Mouse (Mus musculus) heart, embryonic 14.5 days (tissue): Measurements from ENCODE around the gene Dguok. TPM values are rescaled to one million over a fixed set of nuclear protein-coding genes. Genes with fewer than 3 reads are reported as not detected.

Source experiments
- ATAC-seq: fragments of 200-750 bp; cut with Nextera tagmentation; 2 replicates; pipeline ENCODE4 v1.8.0; 2017; ENCODE audit warnings: low read depth, moderate TSS enrichment; ENCODE audit not compliant: insufficient number of reproducible peaks, insufficient read depth, low FRiP score
- H3K27ac ChIP-seq, 2 experiments: fragments of 200-500 bp in 1 of 2; fragments of 300-500 bp in 1 of 2; sonication (generic) in 1 of 2; replicated peaks in 1 of 2; 2 replicates each; pipeline ENCODE4 v1.5.1; 2012 to 2014; ENCODE audit warnings: low read depth in 2 of 2, low read length in 2 of 2, control low read depth in 1 of 2, mild to moderate bottlenecking in 1 of 2, mixed read lengths in 1 of 2; ENCODE audit not compliant: control insufficient read depth in 1 of 2, insufficient read depth in 1 of 2
- H3K27me3 ChIP-seq: fragments of 300-500 bp; sonication (generic); 2 replicates; pipeline ENCODE4 v1.6.1; 2014; ENCODE audit warnings: mild to moderate bottlenecking, low read length, control low read depth; ENCODE audit not compliant: control insufficient read depth, insufficient read depth
- H3K36me3 ChIP-seq: fragments of 300-500 bp; sonication (generic); 2 replicates; pipeline ENCODE4 v1.6.1; 2014; ENCODE audit warnings: mild to moderate bottlenecking, control low read depth, low read length, mixed read lengths; ENCODE audit not compliant: control insufficient read depth, insufficient read depth
- H3K4me1 ChIP-seq, 2 experiments: fragments of 200-500 bp in 1 of 2; fragments of 300-500 bp in 1 of 2; sonication (generic) in 1 of 2; 2 replicates each; pipeline ENCODE4 v1.6.1; 2012 to 2014; ENCODE audit warnings: low read length in 2 of 2, control low read depth in 1 of 2, mixed read lengths in 1 of 2; ENCODE audit not compliant: control insufficient read depth in 2 of 2, insufficient read depth in 2 of 2
- H3K4me2 ChIP-seq: fragments of 300-500 bp; sonication (generic); 2 replicates; pipeline ENCODE4 v1.6.1; 2014; ENCODE audit warnings: mild to moderate bottlenecking, low read length
- H3K4me3 ChIP-seq, 2 experiments: fragments of 200-500 bp in 1 of 2; fragments of 300-500 bp in 1 of 2; sonication (generic) in 1 of 2; 2 replicates each; pipeline ENCODE4 v1.5.1; 2012 to 2014; ENCODE audit warnings: low read length in 2 of 2, mild to moderate bottlenecking in 2 of 2, control low read depth in 1 of 2, low read depth in 1 of 2, moderate library complexity in 1 of 2; ENCODE audit not compliant: control insufficient read depth in 1 of 2, insufficient read depth in 1 of 2
- H3K9ac ChIP-seq: fragments of 300-500 bp; sonication (generic); 2 replicates; pipeline ENCODE4 v1.6.1; 2014; ENCODE audit warnings: mild to moderate bottlenecking, low read length
- H3K9me3 ChIP-seq: fragments of 300-500 bp; sonication (generic); 2 replicates; pipeline ENCODE4 v1.6.1; 2016; ENCODE audit warnings: low read length, control low read depth; ENCODE audit not compliant: control insufficient read depth
- WGBS: fragments of 180-500 bp; shearing (Covaris S2); extraction: QIAGEN DNeasy Blood & Tissue Kit; methylation state at CpG from one replicate; pipeline ENCODE4 v1.1.7; 2014; 5-methylcytosine and 5-hydroxymethylcytosine counted together
- polyA plus RNA-seq: library from polyadenylated mRNA; unstranded; fragments of >200 nt; fragmentation: Nextera tagmentation; extraction: Ambion mirVana; gene quantifications from 2 replicates; pipeline ENCODE4 v1.2.1, GENCODE M21; 2014

Dguok gene
- polyA plus RNA-seq, 1 experiment from 2014 or later, result 59.1 TPM

- ATAC-seq, result no peak
- Histone ChIP-seq H3K9me3 (no peaks in the 10 kb centered on the region), H3K4me2 (peak overlapping the region; percentile 89), H3K27me3 (no peaks in the 10 kb centered on the region), H3K4me1 (peaks cover 42 to 68% of the 10 kb centered on the region in 2 experiments), H3K27ac (peak overlapping the region in 1 of 2 experiments; percentile 41; a peak in 1 of 4 replicates), H3K36me3 (peaks cover 32% of the 10 kb centered on the region), H3K4me3 (no peak overlapping the region), H3K9ac (peak overlapping the region; percentile 88)
- 79% methylated on average over 13 of the region's 13 CpGs for WGBS
These were observed 67.5 kb downstream of the Dguok start for GRCm38 (mm10) chr6:83439119-83439767.

- H3K4me2 ChIP-seq, result no peak overlapping the region
- no peak for ATAC-seq
- H3K27ac ChIP-seq, result no peak overlapping the region
- H3K4me3 ChIP-seq, result no peak overlapping the region
- whole genome bisulfite sequencing, result 77% methylated on average over 3 of the region's 3 CpGs
- peaks cover 41 to 68% of the 10 kb centered on the region in 2 experiments for H3K4me1 ChIP-seq
- H3K36me3 ChIP-seq, result peaks cover 33% of the 10 kb centered on the region
- H3K27me3 ChIP-seq, result no peaks in the 10 kb centered on the region
- no peaks in the 10 kb centered on the region for H3K9me3 ChIP-seq
- H3K9ac ChIP-seq, result no peak overlapping the region; the same call in 1 of the 2 replicates
These were observed 68.2 kb downstream of the Dguok start for GRCm38 (mm10) chr6:83438584-83438983.

GRCm38 (mm10) chr6:83437802-83438201 lies 69.0 kb downstream of the Dguok start:
- Histone ChIP-seq H3K4me2 (no peak overlapping the region), H3K4me1 (peaks cover 36 to 65% of the 10 kb centered on the region in 2 experiments), H3K27me3 (no peaks in the 10 kb centered on the region), H3K9ac (no peak overlapping the region), H3K9me3 (no peaks in the 10 kb centered on the region), H3K36me3 (peaks cover 41% of the 10 kb centered on the region), H3K4me3 (no peak overlapping the region), H3K27ac (no peak overlapping the region)
- no peak for ATAC-seq
- 71% methylated on average over 3 of the region's 3 CpGs for WGBS

GRCm38 (mm10) chr6:83437225-83437624 lies 69.5 kb downstream of the Dguok start:
- H3K4me1 ChIP-seq, result peaks cover 31 to 60% of the 10 kb centered on the region in 2 experiments
- 88% methylated on average over 3 of the region's 3 CpGs for WGBS

GRCm38 (mm10) chr6:83436547-83436946 lies 70.2 kb downstream of the Dguok start:
- H3K27me3 ChIP-seq, result no peaks in the 10 kb centered on the region
- no peak overlapping the region for H3K9ac ChIP-seq
- H3K4me3 ChIP-seq, result no peak overlapping the region
- no peak overlapping the region for H3K27ac ChIP-seq
- H3K36me3 ChIP-seq, result peaks cover 47% of the 10 kb centered on the region
- ATAC-seq, result no peak
- H3K9me3 ChIP-seq, result no peaks in the 10 kb centered on the region
- peaks cover 30 to 54% of the 10 kb centered on the region in 2 experiments for H3K4me1 ChIP-seq
- H3K4me2 ChIP-seq, result no peak overlapping the region
- 73% methylated on average over 4 of the region's 4 CpGs for WGBS

More at GRCm38 (mm10) chr6:83437225-83437624, 69.5 kb downstream of the Dguok start:
- Histone ChIP-seq H3K27me3 (no peaks in the 10 kb centered on the region), H3K4me3 (no peak overlapping the region), H3K9ac (no peak overlapping the region), H3K4me2 (no peak overlapping the region), H3K27ac (no peak overlapping the region), H3K9me3 (no peaks in the 10 kb centered on the region), H3K36me3 (peaks cover 46% of the 10 kb centered on the region)
- no peak for ATAC-seq

- Histone ChIP-seq H3K36me3 (peaks cover 49% of the 10 kb centered on the region), H3K27ac (no peak overlapping the region), H3K9me3 (no peaks in the 10 kb centered on the region), H3K4me1 (peaks cover 25 to 55% of the 10 kb centered on the region in 2 experiments), H3K27me3 (no peaks in the 10 kb centered on the region), H3K4me2 (no peak overlapping the region), H3K9ac (no peak overlapping the region), H3K4me3 (no peak overlapping the region)
- WGBS, result 44% methylated on average over 5 of the region's 5 CpGs
- ATAC-seq, result no peak
These were observed 71.6 kb downstream of the Dguok start for GRCm38 (mm10) chr6:83435174-83435573.

GRCm38 (mm10) chr6:83433546-83433945 lies 73.2 kb downstream of the Dguok start:
- no peak for ATAC-seq
- Histone ChIP-seq H3K27me3 (no peaks in the 10 kb centered on the region), H3K4me1 (peaks cover 15 to 42% of the 10 kb centered on the region in 2 experiments), H3K9ac (no peak overlapping the region), H3K9me3 (no peaks in the 10 kb centered on the region), H3K4me2 (no peak overlapping the region), H3K27ac (no peak overlapping the region), H3K4me3 (no peak overlapping the region), H3K36me3 (peaks cover 47% of the 10 kb centered on the region)
- 86% methylated on average over 4 of the region's 4 CpGs for WGBS

- no peak overlapping the region for H3K4me3 ChIP-seq
- H3K9me3 ChIP-seq, result no peaks in the 10 kb centered on the region
- H3K4me1 ChIP-seq, result peaks cover 20 to 44% of the 10 kb centered on the region in 2 experiments
- no peak overlapping the region for H3K9ac ChIP-seq
- WGBS, result 88% methylated on average over 7 of the region's 7 CpGs
- no peak overlapping the region for H3K4me2 ChIP-seq
- no peaks in the 10 kb centered on the region for H3K27me3 ChIP-seq
- H3K27ac ChIP-seq, result no peak overlapping the region
- ATAC-seq, result no peak
- peaks cover 41% of the 10 kb centered on the region for H3K36me3 ChIP-seq
These were observed 73.8 kb downstream of the Dguok start for GRCm38 (mm10) chr6:83432966-83433365.
